Mouse (Mus musculus) spleen, adult 2 months (tissue): ENCODE data around the gene Rnf144a. TPM values are rescaled to one million over a fixed set of nuclear protein-coding genes. Genes with fewer than 3 reads are reported as not detected.

Experiments
- DNase-seq, 2 experiments: peaks; one replicate each; pipeline versions ENCODE4 v3.0.0 to v3.0.0-alpha.2; 2012 to 2021; ENCODE audit warnings: low spot score in 2 of 2, low read depth in 1 of 2
- H3K27ac ChIP-seq: fragments of 200-500 bp; 2 replicates; pipeline ENCODE4 v1.5.1; 2012; ENCODE audit warnings: low read length, inconsistent platforms; ENCODE audit not compliant: insufficient read depth
- H3K27me3 ChIP-seq: fragments of 200-500 bp; 2 replicates; pipeline ENCODE4 v1.6.1; 2012; ENCODE audit warnings: mild to moderate bottlenecking, moderate library complexity, low read length, inconsistent platforms; ENCODE audit not compliant: control insufficient read depth, insufficient read depth
- H3K36me3 ChIP-seq: fragments of 200-500 bp; 2 replicates; pipeline ENCODE4 v1.6.1; 2012; ENCODE audit warnings: mild to moderate bottlenecking, low read length, inconsistent platforms; ENCODE audit not compliant: control insufficient read depth, insufficient read depth
- H3K4me1 ChIP-seq: fragments of 200-500 bp; 2 replicates; pipeline ENCODE4 v1.6.1; 2011; ENCODE audit warnings: inconsistent platforms; ENCODE audit not compliant: control insufficient read depth, insufficient read depth, insufficient read length
- H3K4me3 ChIP-seq: fragments of 200-500 bp; 2 replicates; pipeline ENCODE4 v1.5.1; 2011; ENCODE audit warnings: mild to moderate bottlenecking, inconsistent platforms; ENCODE audit not compliant: insufficient read depth, insufficient read length; ENCODE audit errors: extremely low read depth
- CTCF ChIP-seq: fragments of 200-500 bp; IDR thresholded peaks from 2 replicates; pipeline ENCODE4 v1.5.1; 2011; ENCODE audit warnings: mild to moderate bottlenecking, inconsistent platforms; ENCODE audit not compliant: insufficient read depth, insufficient read length, insufficient replicate concordance; ENCODE audit errors: extremely low read depth
- POLR2A ChIP-seq: fragments of 200-500 bp; IDR thresholded peaks from 2 replicates; pipeline ENCODE4 v1.6.1; 2011; ENCODE audit warnings: low read depth, low read length, inconsistent platforms
- WGBS: fragments of 180-500 bp; shearing (Covaris S2); methylation state at CpG from one replicate; pipeline ENCODE4 v1.1.7; 2018; 5-methylcytosine and 5-hydroxymethylcytosine counted together
- polyA plus RNA-seq: library from polyadenylated mRNA; depleted of rRNA; stranded (reverse); fragments of >200 nt; gene quantifications from 2 replicates; pipeline ENCODE4 v1.2.3, GENCODE M21; 2012

Rnf144a gene
- polyA plus RNA-seq, 1 experiment: 17.7 TPM

- no peaks in the 10 kb centered on the region for H3K27me3 ChIP-seq
- WGBS: 86% methylated on average over 10 of the region's 10 CpGs
- no peak overlapping the region for H3K4me3 ChIP-seq
- H3K27ac ChIP-seq: no peak overlapping the region
- H3K4me1 ChIP-seq: peaks cover 28% of the 10 kb centered on the region
- no peak for DNase-seq
- H3K36me3 ChIP-seq: no peaks in the 10 kb centered on the region
- TF ChIP-seq CTCF (no peak), POLR2A (no peak)
Measured at GRCm38 (mm10) chr12:26411841-26412450, 3.1 kb downstream of the Rnf144a start.

- 57% methylated on average over 3 of the region's 3 CpGs for WGBS
- H3K27ac ChIP-seq: peak overlapping the region; percentile 38
- TF ChIP-seq CTCF (no peak), POLR2A (no peak)
Measured at GRCm38 (mm10) chr12:26410443-26410842, 4.6 kb downstream of the Rnf144a start.

GRCm38 (mm10) chr12:26408707-26409106, 6.3 kb downstream of the Rnf144a start:
- H3K36me3 ChIP-seq: no peaks in the 10 kb centered on the region
- DNase-seq: no peak
- H3K27me3 ChIP-seq: no peaks in the 10 kb centered on the region
- H3K4me1 ChIP-seq: peaks cover 36% of the 10 kb centered on the region
- H3K4me3 ChIP-seq: no peak overlapping the region
- H3K27ac ChIP-seq: no peak overlapping the region
- TF ChIP-seq POLR2A (no peak), CTCF (no peak)
- WGBS: 90% methylated on average over 9 of the region's 9 CpGs

More at GRCm38 (mm10) chr12:26410443-26410842, 4.6 kb downstream of the Rnf144a start:
- peaks cover 29% of the 10 kb centered on the region for H3K4me1 ChIP-seq
- H3K36me3 ChIP-seq: no peaks in the 10 kb centered on the region
- H3K4me3 ChIP-seq: no peak overlapping the region
- H3K27me3 ChIP-seq: no peaks in the 10 kb centered on the region
- DNase-seq: peak in 1 of 2 experiments; percentile 34

GRCm38 (mm10) chr12:26404781-26405702, 10.0 kb downstream of the Rnf144a start:
- TF ChIP-seq CTCF (no peak), POLR2A (no peak)
- H3K27me3 ChIP-seq: no peaks in the 10 kb centered on the region
- H3K27ac ChIP-seq: no peak overlapping the region
- no peak for DNase-seq
- H3K4me3 ChIP-seq: no peak overlapping the region
- H3K36me3 ChIP-seq: no peaks in the 10 kb centered on the region
- peaks cover 48% of the 10 kb centered on the region for H3K4me1 ChIP-seq
- 61% methylated on average over 11 of the region's 11 CpGs for whole genome bisulfite sequencing

GRCm38 (mm10) chr12:26403372-26404125, 11.5 kb downstream of the Rnf144a start:
- Histone ChIP-seq H3K4me3 (no peak overlapping the region), H3K36me3 (no peaks in the 10 kb centered on the region), H3K27ac (0 out of 2 replicates have a peak overlapping the region, but pooled peaks have one; percentile 19), H3K4me1 (peaks cover 35% of the 10 kb centered on the region; the same call in 1 of the 2 replicates), H3K27me3 (no peaks in the 10 kb centered on the region)
- no peak for TF ChIP-seq CTCF
- no peak for TF ChIP-seq POLR2A
- 77% methylated on average over 16 of the region's 16 CpGs for WGBS
- no peak for DNase-seq

- no peak overlapping the region for H3K4me3 ChIP-seq
- peak in 1 of 2 experiments; percentile 78 for DNase-seq
- H3K4me1 ChIP-seq: peaks cover 29% of the 10 kb centered on the region; the same call in 1 of the 2 replicates
- peak overlapping the region; percentile 79 for H3K27ac ChIP-seq
- TF ChIP-seq CTCF (no peak), POLR2A (no peak)
- H3K36me3 ChIP-seq: no peaks in the 10 kb centered on the region
- H3K27me3 ChIP-seq: no peaks in the 10 kb centered on the region
- 22% methylated on average over 10 of the region's 10 CpGs for WGBS
Measured at GRCm38 (mm10) chr12:26401696-26402470, 13.2 kb downstream of the Rnf144a start.
